ENCODE assay signal across 8 mouse cellular contexts in the genomic region with DNA sequence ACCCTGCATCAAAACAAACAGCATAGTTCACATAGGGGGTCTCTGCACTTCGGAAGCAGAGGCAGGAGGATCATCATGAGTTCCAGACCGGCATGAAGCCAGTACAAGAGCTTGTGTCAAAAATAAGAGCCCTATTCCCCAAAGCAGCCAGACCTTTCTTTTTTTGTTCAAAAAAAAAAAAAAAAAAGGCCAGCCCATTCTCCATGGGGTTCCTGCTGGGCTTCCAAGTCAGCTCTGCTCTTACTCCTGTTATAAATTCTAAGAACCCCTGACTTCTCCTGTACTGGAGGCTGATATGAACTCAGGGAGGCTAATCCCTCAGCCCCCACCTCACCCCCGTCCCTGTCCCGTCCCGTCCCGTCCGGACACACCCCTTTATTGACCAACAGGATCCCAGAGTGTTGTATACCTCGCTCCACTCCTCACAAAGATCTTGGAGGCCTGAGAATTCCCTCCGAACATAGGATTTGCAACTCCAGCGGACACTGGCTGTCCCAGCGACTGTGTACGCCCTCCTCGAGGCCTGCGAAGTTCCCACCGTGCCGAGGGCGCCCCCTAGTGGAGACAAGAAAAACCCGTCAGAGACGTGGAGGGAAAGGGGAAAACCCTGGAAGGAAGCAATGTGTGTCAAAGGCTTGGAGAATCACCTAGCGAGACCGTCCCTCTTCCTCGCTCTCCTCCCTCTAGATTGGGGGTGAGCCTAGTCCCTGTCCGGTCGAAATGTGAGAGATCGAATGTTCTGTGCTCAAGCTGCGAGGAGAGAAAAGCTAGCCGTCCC. TPM values are rescaled to one million over a fixed set of nuclear protein-coding genes. Genes with fewer than 3 reads are reported as not detected.
DNase-seq lines count a peak whose midpoint lies in the region; ATAC-seq lines count a peak whose summit lies in the region.

No protein-coding gene starts in this region.

- H3K27me3 ChIP-seq in hindbrain, embryonic 13.5 days = peaks cover 17% of the 10 kb centered on the region

- peak overlapping the region; percentile 43; the same call in 1 of the 2 replicates for H3K9ac ChIP-seq in hindbrain, embryonic 13.5 days

- peak overlapping the region; percentile 45 for H3K4me2 ChIP-seq in hindbrain, embryonic 13.5 days

- intact Hi-C loops in left cerebral cortex, postnatal 10 days (cut with DNase I) = no loop called here

- peak overlapping the region; percentile 70 for H3K27ac ChIP-seq in hindbrain, embryonic 13.5 days

- no peaks in the 10 kb centered on the region for H3K36me3 ChIP-seq in hindbrain, embryonic 13.5 days

- ATAC-seq in frontal cortex, adult (ENCODE audit: low TSS enrichment) = 0 out of 2 replicates have a peak, but pooled peaks have one; percentile 55
- ATAC-seq in hindbrain, embryonic 13.5 days (ENCODE audit: low FRiP score) = peak; percentile 37
- ATAC-seq in megakaryocyte progenitor cell, adult 5-6 weeks (replicated peaks; ENCODE audit: poor library complexity) = peak; percentile 90

- H3K4me1 ChIP-seq in hindbrain, embryonic 13.5 days (replicated peaks) = peaks cover 40% of the 10 kb centered on the region

- DNase-seq in R1 (ENCODE audit: low read depth, low spot score) = peak; percentile 96
- peak; percentile 32 for DNase-seq in cerebellum, adult 9-11 months
- peak; percentile 32 to 89 for DNase-seq in left cerebral cortex, postnatal 10 days (ENCODE audit: extremely low spot score in 1 of 2, low spot score in 2 of 2)
- DNase-seq in right cerebral cortex, adult 2 months (ENCODE audit: low spot score in 2 of 2) = peak; percentile 46 to 74
- peak; percentile 88 for DNase-seq in urinary bladder, postnatal 14 days (ENCODE audit: low spot score)

- no peaks in the 10 kb centered on the region for H3K9me3 ChIP-seq in hindbrain, embryonic 13.5 days

- H3K4me3 ChIP-seq in hindbrain, embryonic 13.5 days = peak overlapping the region; percentile 22

- 6% methylated on average over 27 of the region's 27 CpGs for WGBS in hindbrain, embryonic 13.5 days

RNA-seq across cellular contexts. Expression of gene Gm11627, which starts 0.7 kb away (rescaled TPM):
- 2.8 and 5.3 TPM in 2 replicates for polyA plus RNA-seq in hindbrain, embryonic 13.5 days (2015; fragmentation: Nextera tagmentation; extraction: Ambion mirVana)
- 1 to 10 TPM; 5.4 to 7.1 TPM for total RNA-seq in left cerebral cortex, postnatal 10 days (2021)
- not detected in 2 replicates for total RNA-seq in megakaryocyte progenitor cell, adult 5-6 weeks (2015)
- total RNA-seq in megakaryocyte progenitor cell, adult 5-6 weeks (2017) = not detected in 2 replicates

RNA-seq across cellular contexts. Expression of gene Gpatch8, which starts 22.3 kb away (rescaled TPM):
- 83.4 and 86.1 TPM in 2 replicates for polyA plus RNA-seq in hindbrain, embryonic 13.5 days (2015; fragmentation: Nextera tagmentation; extraction: Ambion mirVana)
- total RNA-seq in left cerebral cortex, postnatal 10 days (2021) = 10 to 100 TPM; 46.0 to 46.8 TPM
- total RNA-seq in megakaryocyte progenitor cell, adult 5-6 weeks (2015) = 18.1 and 24.4 TPM in 2 replicates
- 17.4 and 23.5 TPM in 2 replicates for total RNA-seq in megakaryocyte progenitor cell, adult 5-6 weeks (2017)

RNA-seq across cellular contexts. Expression of gene Fzd2, which starts 25.7 kb away (rescaled TPM):
- polyA plus RNA-seq in hindbrain, embryonic 13.5 days (2015; fragmentation: Nextera tagmentation; extraction: Ambion mirVana) = 10.5 and 11.8 TPM in 2 replicates
- 10 to 100 TPM in 1 of 2 experiments, 1 to 10 TPM in 1; 6.7 to 11.0 TPM for total RNA-seq in left cerebral cortex, postnatal 10 days (2021)
- total RNA-seq in megakaryocyte progenitor cell, adult 5-6 weeks (2015) = not detected in 2 replicates
- not detected in 2 replicates for total RNA-seq in megakaryocyte progenitor cell, adult 5-6 weeks (2017)

Comparison
In these comparisons a context has a peak if more than half of its experiments do, and no peak if none do; other contexts are left out.
1. Peak in every context shown above with its lines: DNase-seq, ATAC-seq, H3K4me3 ChIP-seq and H3K27ac ChIP-seq.
2. DNase-seq: peak in every context shown above with its lines; median percentile 96 in R1; 88 in urinary bladder, postnatal 14 days; 60 in left cerebral cortex, postnatal 10 days; 60 in right cerebral cortex, adult 2 months; 32 in cerebellum, adult 9-11 months.
3. ATAC-seq: peak in every context shown above with its lines; median percentile 90 in megakaryocyte progenitor cell, adult 5-6 weeks; 55 in frontal cortex, adult; 37 in hindbrain, embryonic 13.5 days.
4. RNA of gene Gm11627, which starts 0.7 kb away (total RNA-seq): 5.4 to 7.1 TPM in left cerebral cortex, postnatal 10 days; not detected in megakaryocyte progenitor cell, adult 5-6 weeks; every median in the first group is over 4 times any median in the second.
5. RNA of gene Fzd2, which starts 25.7 kb away (total RNA-seq): 6.7 to 11.0 TPM in left cerebral cortex, postnatal 10 days; not detected in megakaryocyte progenitor cell, adult 5-6 weeks; every median in the first group is over 4 times any median in the second.